Mouse (Mus musculus) CH12.LX (cell line): ENCODE data around the gene Pnn.

Source experiments
- CTCF ChIP-seq, 2 experiments: IDR thresholded peaks in 1 of 2; conservative IDR thresholded peaks in 1 of 2; 2 replicates each; pipeline ENCODE4 v1.5.1; 2011 to 2012; ENCODE audit warnings: low read depth in 2 of 2, low read length in 2 of 2, improper control_type of control experiment in 1 of 2, inconsistent platforms in 1 of 2, mild to moderate bottlenecking in 1 of 2, moderate library complexity in 1 of 2
- ETS1 ChIP-seq: conservative IDR thresholded peaks from 2 replicates; pipeline ENCODE4 v1.6.1; 2012; ENCODE audit warnings: low read depth, mild to moderate bottlenecking, inconsistent platforms, low read length, improper control_type of control experiment, moderate library complexity
- MXI1 ChIP-seq: IDR thresholded peaks from 2 replicates; pipeline ENCODE4 v1.6.1; 2011; ENCODE audit warnings: mild to moderate bottlenecking, low read depth, low read length, improper control_type of control experiment
- MYC ChIP-seq: IDR thresholded peaks from 2 replicates; pipeline ENCODE4 v1.6.1; 2011; ENCODE audit warnings: low read depth, mild to moderate bottlenecking, improper control_type of control experiment, low read length
- USF1 ChIP-seq: IDR thresholded peaks from 2 replicates; pipeline ENCODE4 v1.6.1; 2014; ENCODE audit warnings: low read depth, mild to moderate bottlenecking, inconsistent platforms, low read length, improper control_type of control experiment
- ZC3H11A ChIP-seq: IDR thresholded peaks from 2 replicates; pipeline ENCODE4 v1.6.1; 2012; ENCODE audit warnings: low read depth, mild to moderate bottlenecking, inconsistent platforms, low read length, improper control_type of control experiment
- ZMIZ1 ChIP-seq: IDR thresholded peaks from 2 replicates; pipeline ENCODE4 v1.6.1; 2012; ENCODE audit warnings: low read depth, mild to moderate bottlenecking, inconsistent platforms, low read length, improper control_type of control experiment

GRCm38 (mm10) chr12:59080461-59080860 is 13.8 kb downstream of the Pnn start:
- TF ChIP-seq CTCF (conservative IDR thresholded peaks at IDR 0.05 in 1 of 2, IDR thresholded peaks at IDR 0.05 in 1 of 2; ENCODE audit: low read depth in 2 of 2, low read length in 2 of 2) (no peak), MYC (no peak), ETS1 (no peak), MXI1 (no peak), USF1 (no peak), ZMIZ1 (no peak), ZC3H11A (no peak)
